Mouse (Mus musculus) liver, embryonic 15.5 days (tissue): Measurements from ENCODE around the gene Olfr986. TPM values are rescaled to one million over a fixed set of nuclear protein-coding genes. Genes with fewer than 3 reads are reported as not detected.
"Not testable (repeated sequence)": the region's sequence is repeated elsewhere in the genome, so short reads cannot be mapped to it uniquely, and the experiment has no call there.

Experiments used
- ATAC-seq: fragments of 200-750 bp; cut with Nextera tagmentation; 2 replicates; pipeline ENCODE4 v1.8.0; 2017; ENCODE audit warnings: moderate number of reproducible peaks, mild to moderate bottlenecking, moderate library complexity; ENCODE audit not compliant: insufficient read depth
- H3K27ac ChIP-seq: fragments of 300-500 bp; sonication (generic); replicated peaks from 2 replicates; pipeline ENCODE4 v1.5.1; 2015; ENCODE audit warnings: mild to moderate bottlenecking, inconsistent platforms
- H3K27me3 ChIP-seq: fragments of 300-500 bp; sonication (generic); 2 replicates; pipeline ENCODE4 v1.6.1; 2015; ENCODE audit warnings: mild to moderate bottlenecking, inconsistent platforms
- H3K36me3 ChIP-seq: fragments of 300-500 bp; sonication (generic); replicated peaks from 2 replicates; pipeline ENCODE4 v1.6.1; 2015; ENCODE audit warnings: moderate library complexity, mild to moderate bottlenecking, inconsistent platforms
- H3K4me1 ChIP-seq: fragments of 300-500 bp; sonication (generic); replicated peaks from 2 replicates; pipeline ENCODE4 v1.6.1; 2015; ENCODE audit warnings: inconsistent platforms
- H3K4me2 ChIP-seq: fragments of 300-500 bp; sonication (generic); 2 replicates; pipeline ENCODE4 v1.6.1; 2015; ENCODE audit warnings: moderate library complexity, mild to moderate bottlenecking, inconsistent platforms
- H3K4me3 ChIP-seq: fragments of 300-500 bp; sonication (generic); replicated peaks from 2 replicates; pipeline ENCODE4 v1.5.1; 2015; ENCODE audit warnings: mild to moderate bottlenecking, inconsistent platforms
- H3K9ac ChIP-seq: fragments of 300-500 bp; sonication (generic); 2 replicates; pipeline ENCODE4 v1.6.1; 2015; ENCODE audit warnings: moderate library complexity, mild to moderate bottlenecking, inconsistent platforms
- H3K9me3 ChIP-seq: fragments of 300-500 bp; sonication (generic); replicated peaks from 2 replicates; pipeline ENCODE4 v1.6.1; 2016; ENCODE audit warnings: inconsistent platforms
- WGBS: fragments of 180-500 bp; shearing (Covaris S2); methylation state at CpG from one replicate; pipeline ENCODE4 v1.1.7; 2015; ENCODE audit warnings: mixed read lengths; ENCODE audit not compliant: insufficient replicate concordance; 5-methylcytosine and 5-hydroxymethylcytosine counted together
- polyA plus RNA-seq: library from polyadenylated mRNA; unstranded; fragments of >200 nt; fragmentation: Nextera tagmentation; extraction: Ambion mirVana; gene quantifications from 2 replicates; pipeline ENCODE4 v1.2.1, GENCODE M21; 2015

Gene Olfr986
- polyA plus RNA-seq = not detected in 2 replicates

- Histone ChIP-seq H3K4me3 (no peak within 1 kb of the TSS), H3K4me1 (no peaks in the 10 kb centered on the region), H3K9ac (no peak within 1 kb of the TSS), H3K9me3 (no peaks in the 10 kb centered on the region), H3K27ac (no peak within 1 kb of the TSS), H3K27me3 (no peaks in the 10 kb centered on the region), H3K36me3 (no peaks in the 10 kb centered on the region), H3K4me2 (no peak within 1 kb of the TSS)
- no peak for ATAC-seq
- 66% methylated on average over 5 of the region's 5 CpGs for WGBS
Observed at GRCm38 (mm10) chr9:40180620-40181019, at the start of gene Olfr986. Gene Olfr986 (plus strand): TSS chr9:40180920.

- H3K36me3 ChIP-seq = no peaks in the 10 kb centered on the region
- H3K4me1 ChIP-seq = no peaks in the 10 kb centered on the region
- H3K27ac ChIP-seq = no peak overlapping the region
- ATAC-seq = no peak
- H3K4me3 ChIP-seq = no peak overlapping the region
- no peaks in the 10 kb centered on the region for H3K27me3 ChIP-seq
- H3K9me3 ChIP-seq = no peaks in the 10 kb centered on the region
- no peak overlapping the region for H3K9ac ChIP-seq
- WGBS = 38% methylated on average over 6 of the region's 6 CpGs
- H3K4me2 ChIP-seq = no peak overlapping the region
Observed at GRCm38 (mm10) chr9:40136987-40137688, 43.6 kb upstream of the Olfr986 start.

GRCm38 (mm10) chr9:40139484-40139883 is 41.2 kb upstream of the Olfr986 start:
- WGBS = 40% methylated on average over 4 of the region's 4 CpGs
- H3K9me3 ChIP-seq = no peaks in the 10 kb centered on the region
- H3K4me3 ChIP-seq = no peak overlapping the region
- H3K4me2 ChIP-seq = no peak overlapping the region
- ATAC-seq = no peak
- H3K27me3 ChIP-seq = no peaks in the 10 kb centered on the region
- H3K9ac ChIP-seq = no peak overlapping the region
- no peaks in the 10 kb centered on the region for H3K4me1 ChIP-seq
- no peaks in the 10 kb centered on the region for H3K36me3 ChIP-seq
- no peak overlapping the region for H3K27ac ChIP-seq

- Histone ChIP-seq H3K9me3 (no peaks in the 10 kb centered on the region), H3K4me1 (no peaks in the 10 kb centered on the region), H3K4me2 (no peak overlapping the region), H3K36me3 (no peaks in the 10 kb centered on the region), H3K27me3 (no peaks in the 10 kb centered on the region), H3K4me3 (no peak overlapping the region), H3K27ac (no peak overlapping the region), H3K9ac (no peak overlapping the region)
- 31% methylated on average over 1 of the region's 1 CpGs for WGBS
- ATAC-seq = no peak
Observed at GRCm38 (mm10) chr9:40141544-40141943, 39.2 kb upstream of the Olfr986 start.

- no peak overlapping the region for H3K4me2 ChIP-seq
- WGBS = 63% methylated on average over 4 of the region's 4 CpGs
- H3K4me1 ChIP-seq = no peaks in the 10 kb centered on the region
- no peak overlapping the region for H3K27ac ChIP-seq
- H3K9me3 ChIP-seq = no peaks in the 10 kb centered on the region
- no peaks in the 10 kb centered on the region for H3K27me3 ChIP-seq
- no peaks in the 10 kb centered on the region for H3K36me3 ChIP-seq
- no peak overlapping the region for H3K9ac ChIP-seq
- H3K4me3 ChIP-seq = no peak overlapping the region
- no peak for ATAC-seq
Observed at GRCm38 (mm10) chr9:40155118-40155644, 25.5 kb upstream of the Olfr986 start.

- H3K4me3 ChIP-seq = no peak overlapping the region
- no peaks in the 10 kb centered on the region for H3K4me1 ChIP-seq
- no peak overlapping the region for H3K9ac ChIP-seq
- no peak overlapping the region for H3K27ac ChIP-seq
- H3K36me3 ChIP-seq = no peaks in the 10 kb centered on the region
- no peaks in the 10 kb centered on the region for H3K27me3 ChIP-seq
- ATAC-seq = no peak
- H3K9me3 ChIP-seq = no peaks in the 10 kb centered on the region
- WGBS = 71% methylated on average over 1 of the region's 1 CpGs
- H3K4me2 ChIP-seq = no peak overlapping the region
Observed at GRCm38 (mm10) chr9:40166446-40166845, 14.3 kb upstream of the Olfr986 start.

- 66% methylated on average over 6 of the region's 6 CpGs for WGBS
- no peaks in the 10 kb centered on the region for H3K9me3 ChIP-seq
- no peak for ATAC-seq
- H3K4me2 ChIP-seq = no peak overlapping the region
- H3K36me3 ChIP-seq = no peaks in the 10 kb centered on the region
- no peak overlapping the region for H3K27ac ChIP-seq
- no peaks in the 10 kb centered on the region for H3K27me3 ChIP-seq
- H3K4me3 ChIP-seq = no peak overlapping the region
- H3K4me1 ChIP-seq = no peaks in the 10 kb centered on the region
- no peak overlapping the region for H3K9ac ChIP-seq
Observed at GRCm38 (mm10) chr9:40177017-40177416, 3.7 kb upstream of the Olfr986 start.

GRCm38 (mm10) chr9:40185166-40185565 is 4.4 kb downstream of the Olfr986 start:
- not testable (repeated sequence) for ATAC-seq
- WGBS = 54% methylated on average over 2 of the region's 2 CpGs

GRCm38 (mm10) chr9:40191086-40191876 is 10.6 kb downstream of the Olfr986 start:
- ATAC-seq = no peak
- no peaks in the 10 kb centered on the region for H3K27me3 ChIP-seq
- peak overlapping the region; percentile 67 for H3K4me3 ChIP-seq
- H3K9me3 ChIP-seq = no peaks in the 10 kb centered on the region
- H3K4me2 ChIP-seq = peak overlapping the region; percentile 78
- no peak overlapping the region for H3K9ac ChIP-seq
- no peak overlapping the region for H3K27ac ChIP-seq
- WGBS = 71% methylated on average over 8 of the region's 9 CpGs
- H3K4me1 ChIP-seq = peaks cover 17% of the 10 kb centered on the region
- H3K36me3 ChIP-seq = no peaks in the 10 kb centered on the region

More at GRCm38 (mm10) chr9:40185166-40185565, 4.4 kb downstream of the Olfr986 start:
- not testable (repeated sequence) for H3K9me3 ChIP-seq, H3K27me3 ChIP-seq, H3K4me3 ChIP-seq, H3K9ac ChIP-seq, H3K27ac ChIP-seq, H3K4me2 ChIP-seq, H3K4me1 ChIP-seq, H3K36me3 ChIP-seq

GRCm38 (mm10) chr9:40192098-40193038 is 11.6 kb downstream of the Olfr986 start, which contains the start of gene Zfp202:
Gene Zfp202 (plus strand): TSS chr9:40192316.
- H3K36me3 ChIP-seq = no peaks in the 10 kb centered on the region
- peak within 1 kb of the TSS; percentile 67 for H3K4me3 ChIP-seq
- 0 out of 2 replicates have a peak within 1 kb of the TSS, but pooled peaks have one; percentile 9 for H3K27ac ChIP-seq
- under 1% methylated on average over 46 of the region's 63 CpGs for WGBS
- ATAC-seq = peak; percentile 86
- H3K9ac ChIP-seq = peak within 1 kb of the TSS; percentile 62
- H3K9me3 ChIP-seq = no peaks in the 10 kb centered on the region
- H3K27me3 ChIP-seq = no peaks in the 10 kb centered on the region
- peaks cover 17% of the 10 kb centered on the region for H3K4me1 ChIP-seq
- H3K4me2 ChIP-seq = peak within 1 kb of the TSS; percentile 78
